Mouse (Mus musculus) bone marrow macrophage, adult 2 months (primary cell): ENCODE results near the gene Mapkap1.

Experiments used
- CTCF ChIP-seq: IDR thresholded peaks from 2 replicates; pipeline ENCODE4 v1.5.1; 2012; ENCODE audit warnings: low read depth, mild to moderate bottlenecking, low read length, moderate library complexity
- POLR2A ChIP-seq: IDR thresholded peaks from 2 replicates; pipeline ENCODE4 v1.6.1; 2012; ENCODE audit warnings: mild to moderate bottlenecking, low read depth, low read length, borderline replicate concordance

DNA sequence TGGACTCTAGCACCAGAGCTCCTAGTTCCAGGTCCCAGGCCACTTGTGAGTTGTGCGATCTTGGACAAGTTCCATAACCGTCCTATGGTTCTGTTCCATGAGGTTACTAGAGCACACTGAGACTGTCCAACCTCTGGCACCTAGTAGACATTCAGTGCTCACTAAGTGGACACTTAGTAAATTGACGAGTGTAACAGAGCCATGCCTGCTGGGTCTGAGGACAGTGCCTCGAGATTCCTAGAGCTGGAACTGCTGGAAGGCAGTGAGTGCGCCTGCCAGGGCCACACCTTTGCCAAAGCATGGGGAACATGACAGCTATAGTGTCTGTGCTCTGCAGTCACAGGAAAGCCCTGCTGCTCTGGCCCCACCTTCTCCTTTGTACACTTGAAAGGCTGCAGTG is 187.4 kb downstream of the Mapkap1 start:
- TF ChIP-seq POLR2A (no peak), CTCF (no peak)
